Mouse (Mus musculus) right cerebral cortex, postnatal 25 days (tissue): ENCODE data around the gene Raet1d.
"Not testable (repeated sequence)": the region's sequence is repeated elsewhere in the genome, so short reads cannot be mapped to it uniquely, and the experiment has no call there.

Source experiments
- DNase-seq: peaks from one replicate; pipeline ENCODE4 v3.0.0; 2022

Raet1d gene

DNA sequence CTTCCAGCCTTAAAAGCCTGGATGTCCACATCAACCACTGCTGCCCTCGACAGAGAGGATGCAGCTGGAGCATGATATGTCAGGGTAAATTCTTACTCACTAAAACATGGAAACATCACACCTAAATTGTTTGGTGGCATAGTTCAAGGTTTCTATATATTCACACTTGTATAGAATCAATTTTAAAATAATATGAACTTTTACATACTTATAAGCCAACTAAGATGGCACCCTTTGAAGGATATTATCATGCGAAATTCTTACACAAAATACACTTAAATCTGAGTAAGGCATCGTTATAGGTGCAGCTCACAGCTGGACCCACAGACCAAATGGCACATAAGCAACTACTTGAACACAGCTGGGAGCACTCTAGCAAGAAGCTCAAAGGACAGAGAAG lies at the start of gene Raet1d:
Gene Raet1d, plus strand, starts transcription at position 301 of the 400 bp plus-strand sequence.
- DNase-seq = not testable (repeated sequence)

- no peak for DNase-seq
Observed at GRCm38 (mm10) chr10:22322858-22323257, 37.5 kb upstream of the Raet1d start.

GRCm38 (mm10) chr10:22345721-22346120 lies 14.6 kb upstream of the Raet1d start:
- DNase-seq = not testable (repeated sequence)

DNA sequence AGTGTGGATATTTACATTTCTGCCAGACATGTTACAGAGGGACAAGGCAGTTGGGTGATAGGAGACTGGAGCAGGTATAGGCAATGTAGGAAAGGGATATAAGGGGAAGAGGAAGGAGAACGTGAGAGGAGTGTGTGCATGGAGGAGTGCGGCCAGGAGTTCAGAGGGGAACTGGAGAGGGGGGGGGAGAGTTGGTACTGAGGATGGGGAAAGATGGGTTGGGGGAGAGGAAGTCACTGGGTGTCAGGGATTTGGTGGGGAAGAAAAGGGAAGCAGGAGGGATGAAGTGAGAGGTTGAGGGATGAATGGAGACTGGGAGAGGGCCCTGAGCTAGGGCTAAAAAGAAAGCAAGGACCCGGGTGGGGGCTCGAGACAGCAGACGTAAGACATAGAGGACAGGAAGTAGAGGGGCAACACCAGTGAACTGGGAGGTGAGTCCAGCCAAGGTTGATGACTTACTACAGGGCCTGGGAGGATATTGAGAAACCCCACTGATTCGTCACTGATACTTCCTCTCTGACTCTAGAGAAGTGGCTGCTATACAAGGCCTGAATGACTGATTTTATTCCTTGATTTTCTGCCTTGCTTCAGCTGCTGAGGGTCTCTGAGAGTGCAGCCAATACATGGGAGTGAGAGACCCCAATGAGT lies 6.7 kb upstream of the Raet1d start:
- DNase-seq = not testable (repeated sequence)

DNA sequence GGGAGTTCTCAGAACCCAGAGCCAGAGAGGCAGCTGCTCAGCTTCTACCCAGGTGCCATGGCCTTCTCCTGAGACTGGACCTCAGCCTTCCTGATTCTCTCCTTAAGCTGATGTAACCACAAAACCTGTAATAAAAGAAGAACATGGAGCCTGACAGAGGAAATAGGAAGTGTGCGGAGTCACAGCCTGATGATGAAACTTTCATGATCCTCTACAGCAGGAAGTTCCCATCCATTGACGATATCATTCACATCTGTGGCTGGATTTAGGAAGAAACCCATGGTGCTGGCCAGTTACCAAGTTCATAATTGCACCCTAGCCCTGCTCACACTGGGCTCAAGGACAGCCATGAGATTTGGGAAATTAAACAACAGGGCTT lies 6.2 kb upstream of the Raet1d start:
- DNase-seq = not testable (repeated sequence)

DNA sequence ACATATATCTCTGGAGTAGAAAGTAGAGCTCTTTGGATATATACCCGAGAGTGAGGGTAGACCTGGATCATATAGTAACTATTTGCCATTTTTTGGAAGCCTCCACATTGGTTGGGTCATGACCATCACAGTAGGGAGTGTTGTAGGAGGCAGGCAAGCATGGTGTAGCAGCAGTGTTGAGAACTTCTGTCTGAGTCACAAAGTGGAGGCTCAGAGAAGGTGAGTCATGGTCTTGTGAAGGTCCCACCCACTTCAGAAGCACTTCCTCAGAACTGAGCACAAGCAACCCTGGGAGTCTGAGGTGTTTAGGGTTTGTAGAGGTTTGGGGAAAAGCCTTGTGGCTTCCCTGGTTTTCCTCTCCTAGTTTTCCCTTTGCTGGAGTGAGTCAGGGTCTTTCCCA lies 3.0 kb upstream of the Raet1d start:
- not testable (repeated sequence) for DNase-seq

DNA sequence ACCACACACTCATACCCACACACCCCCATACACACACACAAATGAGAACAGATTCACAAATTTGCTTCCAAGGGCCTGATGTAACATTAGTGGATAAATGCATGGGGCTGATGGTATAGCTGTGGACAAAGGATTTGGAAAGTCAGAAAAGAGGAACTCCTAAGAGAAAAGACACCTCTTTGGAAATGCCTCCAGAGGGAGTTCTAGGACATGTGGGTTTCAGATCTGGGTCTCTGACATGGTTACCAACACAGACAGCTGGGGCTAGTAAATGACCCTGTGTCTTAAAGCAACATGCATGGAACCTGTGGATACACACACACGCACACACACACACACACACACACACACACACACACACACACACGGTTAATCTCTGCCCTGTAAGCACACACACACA lies 605 bp downstream of the Raet1d start:
- DNase-seq = not testable (repeated sequence)

- not testable (repeated sequence) for DNase-seq
Observed at GRCm38 (mm10) chr10:22361415-22362352, 1.3 kb downstream of the Raet1d start.

DNA sequence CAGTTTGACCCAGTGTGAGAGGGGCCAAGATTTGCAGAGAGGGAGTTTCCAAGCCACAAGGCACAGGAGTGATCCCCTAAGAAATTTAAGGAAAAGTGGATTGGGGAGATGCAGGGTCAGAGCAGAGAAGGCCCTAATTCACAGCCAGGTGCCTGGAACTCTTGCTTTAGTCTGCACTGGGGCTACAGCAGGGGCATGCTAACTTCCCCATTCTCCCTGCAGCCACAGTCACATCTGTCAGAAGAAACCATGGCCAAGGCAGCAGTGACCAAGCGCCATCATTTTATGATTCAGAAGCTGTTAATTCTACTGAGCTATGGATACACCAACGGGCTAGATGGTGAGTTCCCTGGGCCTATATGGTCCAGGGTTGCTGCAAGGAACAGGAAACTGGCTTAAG lies 2.1 kb downstream of the Raet1d start:
- not testable (repeated sequence) for DNase-seq

- not testable (repeated sequence) for DNase-seq
Observed at GRCm38 (mm10) chr10:22364915-22365314, 4.6 kb downstream of the Raet1d start.

GRCm38 (mm10) chr10:22381226-22381625 lies 20.9 kb downstream of the Raet1d start:
- DNase-seq = not testable (repeated sequence)

- DNase-seq = not testable (repeated sequence)
Observed at GRCm38 (mm10) chr10:22390146-22390545, 29.8 kb downstream of the Raet1d start.

GRCm38 (mm10) chr10:22391616-22392015 lies 31.3 kb downstream of the Raet1d start:
- not testable (repeated sequence) for DNase-seq

- DNase-seq = not testable (repeated sequence)
Observed at GRCm38 (mm10) chr10:22393028-22393824, 32.9 kb downstream of the Raet1d start.

GRCm38 (mm10) chr10:22396680-22397079 lies 36.3 kb downstream of the Raet1d start:
- not testable (repeated sequence) for DNase-seq

DNA sequence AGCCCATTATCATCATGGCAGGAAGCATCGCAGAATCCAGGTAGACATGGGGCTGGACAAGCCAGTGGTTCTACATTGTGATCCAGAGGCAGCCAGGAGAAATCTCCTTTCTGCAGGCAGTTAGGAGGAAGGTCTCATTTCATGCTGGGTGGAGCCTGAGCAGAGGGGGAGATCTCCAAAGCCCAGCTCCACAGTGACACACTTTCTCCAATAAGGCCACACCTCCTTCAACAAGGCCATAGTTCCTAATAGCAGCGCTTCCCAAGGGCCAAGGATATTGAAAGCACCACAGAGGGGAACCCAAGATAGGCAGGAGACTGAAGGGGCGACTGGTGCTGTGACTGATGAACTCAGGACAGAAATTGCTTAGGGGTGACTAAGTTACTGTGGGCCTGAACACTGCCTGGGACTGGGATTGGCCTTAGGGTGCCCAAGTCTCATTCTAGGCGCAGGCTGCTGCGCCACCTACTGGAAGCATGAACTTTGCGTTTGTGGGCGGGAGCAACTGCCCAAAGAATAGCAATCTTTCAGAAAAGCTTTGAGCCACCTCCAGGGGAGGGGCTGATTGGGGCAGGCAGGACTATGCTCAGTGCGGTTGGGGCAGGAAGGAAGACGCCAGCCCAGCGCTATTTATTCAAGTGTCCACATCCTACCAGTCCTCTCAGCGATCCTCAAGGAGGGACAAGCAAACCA lies 42.0 kb downstream of the Raet1d start:
- peak; percentile 14 for DNase-seq

GRCm38 (mm10) chr10:22413702-22414494 lies 53.5 kb downstream of the Raet1d start:
- peak; percentile 16 for DNase-seq
